Mouse (Mus musculus) forebrain, embryonic 15.5 days (tissue): ENCODE results near the gene Phykpl. TPM values are rescaled to one million over a fixed set of nuclear protein-coding genes. Genes with fewer than 3 reads are reported as not detected.
"Not testable (repeated sequence)": the region's sequence is repeated elsewhere in the genome, so short reads cannot be mapped to it uniquely, and the experiment has no call there.

Experiments used
- ATAC-seq: fragments of 200-750 bp; cut with Nextera tagmentation; replicated peaks from 2 replicates; pipeline ENCODE4 v1.8.0; 2017; ENCODE audit warnings: mild to moderate bottlenecking, moderate TSS enrichment, moderate library complexity
- H3K27ac ChIP-seq: fragments of 300-500 bp; sonication (generic); replicated peaks from 2 replicates; pipeline ENCODE4 v1.5.1; 2015; ENCODE audit warnings: mild to moderate bottlenecking, inconsistent platforms
- H3K27me3 ChIP-seq: fragments of 300-500 bp; sonication (generic); 2 replicates; pipeline ENCODE4 v1.6.1; 2015; ENCODE audit warnings: inconsistent platforms
- H3K36me3 ChIP-seq: fragments of 300-500 bp; sonication (generic); 2 replicates; pipeline ENCODE4 v1.6.1; 2015; ENCODE audit warnings: mild to moderate bottlenecking, inconsistent platforms
- H3K4me1 ChIP-seq: fragments of 300-500 bp; sonication (generic); 2 replicates; pipeline ENCODE4 v1.6.1; 2015; ENCODE audit warnings: inconsistent platforms
- H3K4me2 ChIP-seq: fragments of 300-500 bp; sonication (generic); replicated peaks from 2 replicates; pipeline ENCODE4 v1.6.1; 2015; ENCODE audit warnings: mild to moderate bottlenecking, inconsistent platforms
- H3K4me3 ChIP-seq: fragments of 300-500 bp; sonication (generic); 2 replicates; pipeline ENCODE4 v1.5.1; 2015; ENCODE audit warnings: mild to moderate bottlenecking, inconsistent platforms
- H3K9ac ChIP-seq: fragments of 300-500 bp; sonication (generic); replicated peaks from 2 replicates; pipeline ENCODE4 v1.6.1; 2015; ENCODE audit warnings: mild to moderate bottlenecking, inconsistent platforms
- H3K9me3 ChIP-seq: fragments of 300-500 bp; sonication (generic); 2 replicates; pipeline ENCODE4 v1.6.1; 2016; ENCODE audit warnings: inconsistent platforms
- WGBS: fragments of 180-500 bp; shearing (Covaris S2); methylation state at CpG from one replicate; pipeline ENCODE4 v1.1.7; 2015; ENCODE audit warnings: mixed read lengths; 5-methylcytosine and 5-hydroxymethylcytosine counted together
- polyA plus RNA-seq: library from polyadenylated mRNA; unstranded; fragments of >200 nt; fragmentation: Nextera tagmentation; extraction: Ambion mirVana; gene quantifications from 2 replicates; pipeline ENCODE4 v1.2.1, GENCODE M21; 2015

Phykpl gene
- polyA plus RNA-seq, 1 experiment from 2014 or later: 12.6 TPM

- WGBS: 12% methylated on average over 15 of the region's 15 CpGs
- Histone ChIP-seq H3K9me3 (no peaks in the 10 kb centered on the region), H3K36me3 (peaks cover 29% of the 10 kb centered on the region), H3K4me2 (peak overlapping the region; percentile 71), H3K27ac (peak overlapping the region; percentile 95), H3K4me3 (peak overlapping the region; percentile 92), H3K9ac (peak overlapping the region; percentile 99), H3K27me3 (no peaks in the 10 kb centered on the region), H3K4me1 (peaks cover 38% of the 10 kb centered on the region)
- ATAC-seq: peak; percentile 65; the same call in 1 of the 2 replicates
Measured at GRCm38 (mm10) chr11:51607096-51607738, 22.7 kb downstream of the Phykpl start.

- ATAC-seq: no peak
- 85% methylated on average over 3 of the region's 3 CpGs for WGBS
- Histone ChIP-seq H3K36me3 (peaks cover 7% of the 10 kb centered on the region), H3K4me1 (peaks cover 16% of the 10 kb centered on the region), H3K4me2 (no peak overlapping the region), H3K27me3 (no peaks in the 10 kb centered on the region), H3K9me3 (no peaks in the 10 kb centered on the region), H3K9ac (no peak overlapping the region), H3K27ac (no peak overlapping the region), H3K4me3 (no peak overlapping the region)
Measured at GRCm38 (mm10) chr11:51609266-51609909, 24.8 kb downstream of the Phykpl start.

- not testable (repeated sequence) for H3K9ac ChIP-seq, ATAC-seq
- WGBS: 87% methylated on average over 5 of the region's 5 CpGs
Measured at GRCm38 (mm10) chr11:51609940-51610339, 25.4 kb downstream of the Phykpl start.

GRCm38 (mm10) chr11:51614256-51614655 lies 29.7 kb downstream of the Phykpl start:
- Histone ChIP-seq H3K27ac (no peak overlapping the region), H3K36me3 (no peaks in the 10 kb centered on the region), H3K9ac (no peak overlapping the region), H3K27me3 (no peaks in the 10 kb centered on the region), H3K9me3 (no peaks in the 10 kb centered on the region), H3K4me3 (no peak overlapping the region), H3K4me1 (peaks cover 13% of the 10 kb centered on the region), H3K4me2 (no peak overlapping the region)
- 83% methylated on average over 8 of the region's 8 CpGs for WGBS
- no peak for ATAC-seq

More at GRCm38 (mm10) chr11:51609940-51610339, 25.4 kb downstream of the Phykpl start:
- not testable (repeated sequence) for H3K4me2 ChIP-seq, H3K27me3 ChIP-seq, H3K9me3 ChIP-seq, H3K27ac ChIP-seq, H3K36me3 ChIP-seq, H3K4me3 ChIP-seq
- H3K4me1 ChIP-seq: peaks cover 11% of the 10 kb centered on the region

GRCm38 (mm10) chr11:51615129-51615528 lies 30.6 kb downstream of the Phykpl start:
- Histone ChIP-seq H3K36me3 (no peaks in the 10 kb centered on the region), H3K4me1 (peaks cover 16% of the 10 kb centered on the region), H3K4me2 (peak overlapping the region; percentile 51), H3K27me3 (no peaks in the 10 kb centered on the region), H3K9me3 (no peaks in the 10 kb centered on the region), H3K4me3 (peak overlapping the region; percentile 33), H3K27ac (no peak overlapping the region), H3K9ac (peak overlapping the region; percentile 43; the same call in 1 of the 2 replicates)
- WGBS: 57% methylated on average over 7 of the region's 7 CpGs
- ATAC-seq: no peak

GRCm38 (mm10) chr11:51615601-51616000 lies 31.0 kb downstream of the Phykpl start:
- ATAC-seq: no peak

GRCm38 (mm10) chr11:51616113-51616512 lies 31.6 kb downstream of the Phykpl start:
- H3K4me3 ChIP-seq: peak overlapping the region; percentile 33; the same call in 1 of the 2 replicates
- H3K9me3 ChIP-seq, H3K27ac ChIP-seq, H3K36me3 ChIP-seq, H3K27me3 ChIP-seq, ATAC-seq: not testable (repeated sequence)
- peaks cover 26% of the 10 kb centered on the region for H3K4me1 ChIP-seq
- 89% methylated on average over 7 of the region's 7 CpGs for WGBS
- peak overlapping the region; percentile 51; the same call in 1 of the 2 replicates for H3K4me2 ChIP-seq
- peak overlapping the region; percentile 43; the same call in 1 of the 2 replicates for H3K9ac ChIP-seq

More at GRCm38 (mm10) chr11:51615601-51616000, 31.0 kb downstream of the Phykpl start:
- WGBS: 5% methylated on average over 13 of the region's 14 CpGs
- Histone ChIP-seq H3K27ac (no peak overlapping the region), H3K4me3 (peak overlapping the region; percentile 33), H3K9ac (peak overlapping the region; percentile 43), H3K4me1 (peaks cover 20% of the 10 kb centered on the region), H3K4me2 (peak overlapping the region; percentile 51), H3K27me3 (no peaks in the 10 kb centered on the region), H3K36me3 (no peaks in the 10 kb centered on the region), H3K9me3 (no peaks in the 10 kb centered on the region)

GRCm38 (mm10) chr11:51617693-51618092 lies 33.1 kb downstream of the Phykpl start:
- peaks cover 10% of the 10 kb centered on the region for H3K36me3 ChIP-seq
- H3K4me2 ChIP-seq: no peak overlapping the region
- H3K9me3 ChIP-seq: no peaks in the 10 kb centered on the region
- no peaks in the 10 kb centered on the region for H3K27me3 ChIP-seq
- H3K9ac ChIP-seq: no peak overlapping the region
- H3K4me3 ChIP-seq: no peak overlapping the region
- peaks cover 30% of the 10 kb centered on the region for H3K4me1 ChIP-seq
- 3% methylated on average over 4 of the region's 4 CpGs for WGBS
- no peak for ATAC-seq
- H3K27ac ChIP-seq: no peak overlapping the region

GRCm38 (mm10) chr11:51618894-51619408 lies 34.4 kb downstream of the Phykpl start:
- Histone ChIP-seq H3K4me2 (peak overlapping the region; percentile 84), H3K27ac (no peak overlapping the region), H3K9ac (no peak overlapping the region), H3K36me3 (peaks cover 23% of the 10 kb centered on the region), H3K4me1 (peaks cover 30% of the 10 kb centered on the region), H3K27me3 (no peaks in the 10 kb centered on the region), H3K9me3 (no peaks in the 10 kb centered on the region), H3K4me3 (peak overlapping the region; percentile 91)
- ATAC-seq: peak; percentile 52
- WGBS: 59% methylated on average over 8 of the region's 8 CpGs

- peaks cover 30% of the 10 kb centered on the region for H3K4me1 ChIP-seq
- no peaks in the 10 kb centered on the region for H3K27me3 ChIP-seq
- WGBS: under 1% methylated on average over 51 of the region's 51 CpGs
- peak within 1 kb of the TSS; percentile 84 for H3K4me2 ChIP-seq
- no peaks in the 10 kb centered on the region for H3K9me3 ChIP-seq
- ATAC-seq: peak; percentile 96
- peaks cover 29% of the 10 kb centered on the region for H3K36me3 ChIP-seq
- no peak within 1 kb of the TSS for H3K27ac ChIP-seq
- H3K4me3 ChIP-seq: peak within 1 kb of the TSS; percentile 91
- peak within 1 kb of the TSS; percentile 69 for H3K9ac ChIP-seq
Measured at GRCm38 (mm10) chr11:51619409-51620060, 35.0 kb downstream of the Phykpl start, which contains the start of gene Nhp2. Gene Nhp2 (plus strand): TSS chr11:51619735.

GRCm38 (mm10) chr11:51620084-51620483 lies 35.5 kb downstream of the Phykpl start:
- Histone ChIP-seq H3K27me3 (no peaks in the 10 kb centered on the region), H3K9me3 (no peaks in the 10 kb centered on the region), H3K27ac (no peak overlapping the region), H3K36me3 (peaks cover 34% of the 10 kb centered on the region), H3K4me2 (peak overlapping the region; percentile 84), H3K4me3 (peak overlapping the region; percentile 91), H3K4me1 (peaks cover 29% of the 10 kb centered on the region), H3K9ac (peak overlapping the region; percentile 69)
- WGBS: 2% methylated on average over 11 of the region's 11 CpGs
- ATAC-seq: no peak

GRCm38 (mm10) chr11:51621776-51622175 lies 37.2 kb downstream of the Phykpl start:
- no peaks in the 10 kb centered on the region for H3K9me3 ChIP-seq
- no peak overlapping the region for H3K27ac ChIP-seq
- no peak overlapping the region for H3K9ac ChIP-seq
- peaks cover 48% of the 10 kb centered on the region for H3K36me3 ChIP-seq
- H3K4me2 ChIP-seq: no peak overlapping the region
- 91% methylated on average over 2 of the region's 2 CpGs for WGBS
- H3K4me1 ChIP-seq: peaks cover 20% of the 10 kb centered on the region
- H3K27me3 ChIP-seq: no peaks in the 10 kb centered on the region
- H3K4me3 ChIP-seq: no peak overlapping the region
- ATAC-seq: no peak
